Mouse (Mus musculus) lung, embryonic 14.5 days (tissue): ENCODE measurements at regions not wholly inside any gene's neighbourhood (a gene's known extent, or its start where the extent isn't known, plus 50 kb on each side); places are given as distances from the start of the nearest gene placed in this dataset.

Source experiments
- ATAC-seq: fragments of 200-750 bp; cut with Nextera tagmentation; 2 replicates; pipeline ENCODE4 v1.8.0; 2017; ENCODE audit warnings: mild to moderate bottlenecking, moderate TSS enrichment, moderate library complexity; ENCODE audit not compliant: insufficient read depth
- DNase-seq: peaks from one replicate; pipeline ENCODE4 v3.0.0-alpha.2; 2015
- H3K27ac ChIP-seq: fragments of 300-500 bp; sonication (generic); 2 replicates; pipeline ENCODE4 v1.5.1; 2014; ENCODE audit warnings: low read depth, mild to moderate bottlenecking, moderate library complexity
- H3K27me3 ChIP-seq: fragments of 300-500 bp; sonication (generic); 2 replicates; pipeline ENCODE4 v1.6.1; 2014; ENCODE audit warnings: low read length, control low read depth; ENCODE audit not compliant: insufficient read depth
- H3K36me3 ChIP-seq: fragments of 300-500 bp; sonication (generic); 2 replicates; pipeline ENCODE4 v1.6.1; 2014; ENCODE audit warnings: control low read depth; ENCODE audit not compliant: insufficient read depth
- H3K4me1 ChIP-seq: fragments of 300-500 bp; sonication (generic); 2 replicates; pipeline ENCODE4 v1.6.1; 2014; ENCODE audit warnings: antibody characterized with exemption, control low read depth; ENCODE audit not compliant: insufficient read depth
- H3K4me2 ChIP-seq: fragments of 300-500 bp; sonication (generic); 2 replicates; pipeline ENCODE4 v1.6.1; 2014; ENCODE audit warnings: mild to moderate bottlenecking
- H3K4me3 ChIP-seq: fragments of 300-500 bp; sonication (generic); 2 replicates; pipeline ENCODE4 v1.5.1; 2014; ENCODE audit warnings: low read depth, low read length
- H3K9ac ChIP-seq: fragments of 300-500 bp; sonication (generic); 2 replicates; pipeline ENCODE4 v1.6.1; 2014
- H3K9me3 ChIP-seq: fragments of 300-500 bp; sonication (generic); 2 replicates; pipeline ENCODE4 v1.6.1; 2016; ENCODE audit warnings: low read depth, low read length, control low read depth
- CTCF ChIP-seq: IDR thresholded peaks from 2 replicates; pipeline ENCODE4 v1.5.1; 2016; ENCODE audit warnings: antibody characterized with exemption, low read depth
- WGBS: fragments of 180-500 bp; shearing (Covaris S2); extraction: QIAGEN DNeasy Blood & Tissue Kit; methylation state at CpG from one replicate; pipeline ENCODE4 v1.1.7; 2014; 5-methylcytosine and 5-hydroxymethylcytosine counted together

- no peak overlapping the region for H3K4me2 ChIP-seq
- no peaks in the 10 kb centered on the region for H3K36me3 ChIP-seq
- DNase-seq (no peak), ATAC-seq (no peak)
- no peaks in the 10 kb centered on the region for H3K9me3 ChIP-seq
- no peaks in the 10 kb centered on the region for H3K4me1 ChIP-seq
- H3K4me3 ChIP-seq: no peak overlapping the region
- H3K27ac ChIP-seq: no peak overlapping the region
- 33% methylated on average over 6 of the region's 6 CpGs for WGBS
- no peaks in the 10 kb centered on the region for H3K27me3 ChIP-seq
- no peak for TF ChIP-seq CTCF
- H3K9ac ChIP-seq: no peak overlapping the region
These were observed 53.1 kb upstream of the Trim52 start for GRCm38 (mm10) chr14:106052585-106053551.
